Mouse (Mus musculus): ENCODE data around the gene Nsd1. TPM values are rescaled to one million over a fixed set of nuclear protein-coding genes. Genes with fewer than 3 reads are reported as not detected.

The Nsd1 gene
- polyA plus RNA-seq, 1 experiment from 2014 or later = 52.7 TPM

GRCm38 (mm10) chr13:55329683-55330566 is 120.3 kb downstream of the Nsd1 start, which contains the start of gene Mxd3:
Gene Mxd3, minus strand, starts transcription at chr13:55329823.
- H3K36me3 ChIP-seq = peaks cover 17% of the 10 kb centered on the region
- under 1% methylated on average over 76 of the region's 82 CpGs for WGBS
- peak within 1 kb of the TSS; percentile 89 for H3K4me2 ChIP-seq
- peak within 1 kb of the TSS; percentile 70 for H3K9ac ChIP-seq
- peak; percentile 90 for ATAC-seq (ENCODE audit: insufficient number of reproducible peaks, low FRiP score)
- no peaks in the 10 kb centered on the region for H3K9me3 ChIP-seq (replicated peaks)
- peak within 1 kb of the TSS; percentile 62 for H3K4me3 ChIP-seq
- H3K27me3 ChIP-seq (replicated peaks) = no peaks in the 10 kb centered on the region
- H3K4me1 ChIP-seq (replicated peaks) = peaks cover 38% of the 10 kb centered on the region
- peak within 1 kb of the TSS; percentile 84 for H3K27ac ChIP-seq (ENCODE audit: poor library complexity, severe bottlenecking)

GRCm38 (mm10) chr13:55330567-55331400 is 121.2 kb downstream of the Nsd1 start:
- Histone ChIP-seq H3K36me3 (peaks cover 8% of the 10 kb centered on the region), H3K4me1 (replicated peaks) (peaks cover 38% of the 10 kb centered on the region), H3K4me3 (peak overlapping the region; percentile 62), H3K9ac (peak overlapping the region; percentile 70; the same call in 1 of the 2 replicates), H3K9me3 (replicated peaks) (no peaks in the 10 kb centered on the region), H3K27me3 (replicated peaks) (no peaks in the 10 kb centered on the region), H3K27ac (ENCODE audit: poor library complexity, severe bottlenecking) (peak overlapping the region; percentile 84; the same call in 1 of the 2 replicates), H3K4me2 (peak overlapping the region; percentile 89)
- ATAC-seq (ENCODE audit: insufficient number of reproducible peaks, low FRiP score) = peak; percentile 37
- 44% methylated on average over 14 of the region's 14 CpGs for WGBS

GRCm38 (mm10) chr13:55332331-55332730 is 122.7 kb downstream of the Nsd1 start:
- no peak for ATAC-seq (ENCODE audit: insufficient number of reproducible peaks, low FRiP score)
- Histone ChIP-seq H3K4me1 (replicated peaks) (peaks cover 33% of the 10 kb centered on the region), H3K36me3 (no peaks in the 10 kb centered on the region), H3K9ac (no peak overlapping the region), H3K27me3 (replicated peaks) (no peaks in the 10 kb centered on the region), H3K4me3 (no peak overlapping the region), H3K9me3 (replicated peaks) (no peaks in the 10 kb centered on the region), H3K4me2 (no peak overlapping the region), H3K27ac (ENCODE audit: poor library complexity, severe bottlenecking) (no peak overlapping the region)
- WGBS = 72% methylated on average over 3 of the region's 3 CpGs

- ATAC-seq (ENCODE audit: insufficient number of reproducible peaks, low FRiP score) = no peak
- Histone ChIP-seq H3K4me3 (no peak overlapping the region), H3K27ac (ENCODE audit: poor library complexity, severe bottlenecking) (no peak overlapping the region), H3K4me1 (replicated peaks) (peaks cover 7% of the 10 kb centered on the region), H3K36me3 (no peaks in the 10 kb centered on the region), H3K4me2 (no peak overlapping the region), H3K9ac (no peak overlapping the region), H3K27me3 (replicated peaks) (no peaks in the 10 kb centered on the region), H3K9me3 (replicated peaks) (no peaks in the 10 kb centered on the region)
- WGBS = 79% methylated on average over 4 of the region's 4 CpGs
Measured at GRCm38 (mm10) chr13:55335701-55336100, 126.1 kb downstream of the Nsd1 start.

- 0 out of 2 replicates have a peak, but pooled peaks cover 3% of the 10 kb centered on the region for H3K27me3 ChIP-seq (replicated peaks)
- 67% methylated on average over 10 of the region's 10 CpGs for WGBS
- H3K9me3 ChIP-seq (replicated peaks) = no peaks in the 10 kb centered on the region
- no peak overlapping the region for H3K27ac ChIP-seq (ENCODE audit: poor library complexity, severe bottlenecking)
- no peaks in the 10 kb centered on the region for H3K36me3 ChIP-seq
- no peak for ATAC-seq (ENCODE audit: insufficient number of reproducible peaks, low FRiP score)
- H3K9ac ChIP-seq = no peak overlapping the region
- H3K4me3 ChIP-seq = no peak overlapping the region
- peaks cover 3% of the 10 kb centered on the region; the same call in 1 of the 2 replicates for H3K4me1 ChIP-seq (replicated peaks)
- H3K4me2 ChIP-seq = no peak overlapping the region
Measured at GRCm38 (mm10) chr13:55337341-55337975, 127.9 kb downstream of the Nsd1 start.

GRCm38 (mm10) chr13:55338131-55339054 is 128.8 kb downstream of the Nsd1 start:
- 61% methylated on average over 12 of the region's 12 CpGs for WGBS
- peak; percentile 45; the same call in 1 of the 2 replicates for ATAC-seq (ENCODE audit: insufficient number of reproducible peaks, low FRiP score)
- no peaks in the 10 kb centered on the region; the same call in 1 of the 2 replicates for H3K36me3 ChIP-seq
- no peak overlapping the region for H3K4me3 ChIP-seq
- no peak overlapping the region for H3K4me2 ChIP-seq
- H3K4me1 ChIP-seq (replicated peaks) = peaks cover 3% of the 10 kb centered on the region; the same call in 1 of the 2 replicates
- no peaks in the 10 kb centered on the region for H3K9me3 ChIP-seq (replicated peaks)
- H3K9ac ChIP-seq = no peak overlapping the region
- H3K27me3 ChIP-seq (replicated peaks) = 0 out of 2 replicates have a peak, but pooled peaks cover 3% of the 10 kb centered on the region
- H3K27ac ChIP-seq (ENCODE audit: poor library complexity, severe bottlenecking) = no peak overlapping the region

- 0 out of 2 replicates have a peak, but pooled peaks cover 3% of the 10 kb centered on the region for H3K27me3 ChIP-seq (replicated peaks)
- H3K36me3 ChIP-seq = peaks cover under 1% of the 10 kb centered on the region
- no peak overlapping the region for H3K9ac ChIP-seq
- WGBS = 40% methylated on average over 2 of the region's 2 CpGs
- H3K4me2 ChIP-seq = no peak overlapping the region
- no peak overlapping the region for H3K4me3 ChIP-seq
- no peak overlapping the region for H3K27ac ChIP-seq (ENCODE audit: poor library complexity, severe bottlenecking)
- 0 out of 2 replicates have a peak, but pooled peaks have one; percentile 30 for ATAC-seq (ENCODE audit: insufficient number of reproducible peaks, low FRiP score)
- H3K9me3 ChIP-seq (replicated peaks) = no peaks in the 10 kb centered on the region
- peaks cover 3% of the 10 kb centered on the region; the same call in 1 of the 2 replicates for H3K4me1 ChIP-seq (replicated peaks)
Measured at GRCm38 (mm10) chr13:55339259-55339658, 129.7 kb downstream of the Nsd1 start.

- H3K9ac ChIP-seq = no peak overlapping the region
- H3K4me3 ChIP-seq = no peak overlapping the region
- no peak overlapping the region for H3K27ac ChIP-seq (ENCODE audit: poor library complexity, severe bottlenecking)
- WGBS = 34% methylated on average over 11 of the region's 11 CpGs
- H3K36me3 ChIP-seq = peaks cover 33% of the 10 kb centered on the region
- 0 out of 2 replicates have a peak, but pooled peaks cover 3% of the 10 kb centered on the region for H3K27me3 ChIP-seq (replicated peaks)
- ATAC-seq (ENCODE audit: insufficient number of reproducible peaks, low FRiP score) = no peak
- H3K9me3 ChIP-seq (replicated peaks) = no peaks in the 10 kb centered on the region
- no peak overlapping the region for H3K4me2 ChIP-seq
- peaks cover 3% of the 10 kb centered on the region; the same call in 1 of the 2 replicates for H3K4me1 ChIP-seq (replicated peaks)
Measured at GRCm38 (mm10) chr13:55342469-55342868, 132.9 kb downstream of the Nsd1 start.

GRCm38 (mm10) chr13:55344286-55344685 is 134.7 kb downstream of the Nsd1 start:
- no peak overlapping the region for H3K9ac ChIP-seq
- H3K4me1 ChIP-seq (replicated peaks) = no peaks in the 10 kb centered on the region
- ATAC-seq (ENCODE audit: insufficient number of reproducible peaks, low FRiP score) = no peak
- no peaks in the 10 kb centered on the region for H3K9me3 ChIP-seq (replicated peaks)
- 0 out of 2 replicates have a peak, but pooled peaks cover 3% of the 10 kb centered on the region for H3K27me3 ChIP-seq (replicated peaks)
- 86% methylated on average over 7 of the region's 7 CpGs for WGBS
- H3K4me2 ChIP-seq = no peak overlapping the region
- H3K36me3 ChIP-seq = peaks cover 50% of the 10 kb centered on the region
- no peak overlapping the region for H3K4me3 ChIP-seq
- H3K27ac ChIP-seq (ENCODE audit: poor library complexity, severe bottlenecking) = no peak overlapping the region

- Histone ChIP-seq H3K36me3 (peaks cover 72% of the 10 kb centered on the region), H3K4me2 (no peak overlapping the region), H3K4me3 (no peak overlapping the region), H3K9ac (no peak overlapping the region), H3K9me3 (replicated peaks) (no peaks in the 10 kb centered on the region), H3K4me1 (replicated peaks) (no peaks in the 10 kb centered on the region), H3K27ac (ENCODE audit: poor library complexity, severe bottlenecking) (0 out of 2 replicates have a peak overlapping the region, but pooled peaks have one; percentile 10), H3K27me3 (replicated peaks) (no peaks in the 10 kb centered on the region)
- 0 out of 2 replicates have a peak, but pooled peaks have one; percentile 15 for ATAC-seq (ENCODE audit: insufficient number of reproducible peaks, low FRiP score)
- 78% methylated on average over 11 of the region's 11 CpGs for WGBS
Measured at GRCm38 (mm10) chr13:55346745-55347144, 137.2 kb downstream of the Nsd1 start.

All from heart, embryonic 12.5 days (tissue).